Mouse (Mus musculus) cortical plate, adult 2 months (tissue): ENCODE data around the gene Ooep.

Source experiments
- CTCF ChIP-seq: fragments of 200-500 bp; IDR thresholded peaks from 2 replicates; pipeline ENCODE4 v1.5.1; 2011; ENCODE audit warnings: mild to moderate bottlenecking, control low read depth, low read length; ENCODE audit not compliant: insufficient read depth; ENCODE audit errors: extremely low read depth
- POLR2A ChIP-seq: fragments of 200-500 bp; IDR thresholded peaks from 2 replicates; pipeline ENCODE4 v1.6.1; 2011; ENCODE audit warnings: mild to moderate bottlenecking, low read length, control low read depth; ENCODE audit not compliant: insufficient read depth; ENCODE audit errors: extremely low read depth

- TF ChIP-seq POLR2A: no peak
- no peak for TF ChIP-seq CTCF
Observed at GRCm38 (mm10) chr9:78364701-78365100, 13.8 kb downstream of the Ooep start.
